Mouse (Mus musculus): ENCODE data around the gene Acp5. TPM values are rescaled to one million over a fixed set of nuclear protein-coding genes. Genes with fewer than 3 reads are reported as not detected.

Gene Acp5
- total and polyA plus RNA-seq, 3 experiments = 65.9 to 93.2 (median 86.3) TPM

DNA sequence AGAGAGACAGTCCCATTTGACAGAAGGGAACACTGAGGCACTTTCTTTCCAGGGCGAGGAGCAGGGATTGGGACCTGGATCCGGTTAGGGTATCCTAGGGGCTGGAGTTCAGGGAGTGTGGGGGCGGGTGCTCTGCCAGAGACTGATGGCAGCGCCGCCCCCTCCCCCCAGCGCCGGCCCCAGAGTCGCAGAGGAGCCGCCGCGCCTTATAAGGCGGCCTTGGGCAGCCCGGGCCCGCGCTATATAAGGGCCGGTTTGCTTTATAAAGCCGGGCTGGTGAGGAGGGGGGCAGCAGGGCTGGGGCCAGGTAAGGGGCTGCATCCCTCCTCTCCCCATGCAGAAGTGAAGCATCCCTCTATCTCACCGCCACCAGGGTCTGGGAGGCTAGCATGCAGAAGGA is 35.6 kb downstream of the Acp5 start:
- no peak for DNase-seq

DNA sequence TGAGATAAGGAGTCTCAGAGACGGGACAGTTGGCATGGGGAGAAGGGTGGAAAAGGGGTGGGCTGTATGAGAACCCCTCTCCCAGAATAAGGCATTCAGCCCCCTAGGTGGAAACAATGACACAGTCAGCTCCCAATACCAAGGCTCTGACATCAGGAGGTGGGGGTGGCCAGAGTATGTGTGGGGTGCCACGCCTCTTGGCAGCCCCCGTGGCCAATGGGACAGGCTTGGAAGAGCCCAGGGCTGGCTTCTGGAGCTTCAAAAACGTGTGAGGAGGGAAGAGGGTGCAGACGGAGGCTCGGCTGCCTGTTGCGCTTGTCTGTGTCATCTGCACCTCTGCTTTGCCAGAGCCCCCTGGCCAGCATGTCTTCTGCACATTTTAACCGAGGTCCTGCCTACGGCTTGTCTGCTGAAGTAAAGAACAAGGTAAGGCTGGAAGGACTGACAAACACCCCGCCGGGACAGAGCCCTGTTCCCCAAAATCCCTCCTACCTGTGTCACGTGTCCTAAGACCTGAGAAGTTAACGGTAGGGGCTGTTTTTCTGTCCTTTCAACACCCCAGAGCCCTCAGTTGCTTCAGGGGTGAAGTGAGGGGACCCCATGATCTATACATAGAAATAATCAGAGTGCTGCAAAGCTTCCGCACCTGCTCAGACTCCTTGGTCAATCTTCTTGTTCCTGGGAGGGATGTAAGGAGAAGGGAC is 36.4 kb downstream of the Acp5 start, which contains the start of gene Cnn1:
Gene Cnn1 (plus strand): TSS at position 224 of the 704 bp plus-strand sequence.
- peak; percentile 36 for DNase-seq

DNA sequence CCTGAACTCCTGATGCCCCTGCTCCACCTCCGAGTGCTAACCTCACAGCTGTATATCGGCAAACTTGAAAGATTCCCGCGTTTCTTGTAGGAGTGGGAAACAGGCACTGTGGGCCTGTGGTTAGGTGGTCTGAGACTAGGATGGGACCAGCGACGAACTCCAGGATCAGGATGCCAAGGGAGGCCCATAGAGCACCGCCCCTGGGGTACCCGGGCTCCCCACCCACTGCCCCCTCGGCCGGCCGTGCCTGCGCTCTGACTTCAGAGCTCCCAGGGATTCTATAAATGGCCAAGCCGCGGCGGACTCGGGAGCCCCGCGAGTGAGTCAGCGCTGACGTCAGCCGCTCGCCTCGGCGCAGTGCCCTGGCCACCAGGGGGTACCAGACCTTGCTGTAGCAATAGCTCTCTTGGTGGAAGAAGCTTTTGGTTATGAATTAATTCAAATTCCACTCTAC is 39.6 kb downstream of the Acp5 start:
- peak; percentile 93 for DNase-seq

DNA sequence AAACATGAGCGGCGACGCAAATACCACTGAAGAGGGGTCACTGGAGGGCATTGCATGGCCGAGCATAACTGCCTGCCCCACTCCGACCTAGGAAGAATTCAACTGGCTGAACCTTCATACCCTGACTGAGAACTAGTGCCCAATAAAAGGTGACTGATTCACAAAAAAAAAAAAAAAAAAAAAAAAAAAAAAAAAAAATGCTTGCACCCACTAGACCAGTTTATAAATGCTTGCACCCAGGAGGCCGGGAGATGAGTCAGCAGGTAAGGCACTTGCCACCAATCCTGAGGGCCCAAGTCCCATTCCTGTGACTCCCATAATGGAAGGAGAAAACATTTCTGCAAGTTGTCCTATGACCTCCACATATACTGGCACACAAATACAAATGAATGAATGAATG is 42.8 kb downstream of the Acp5 start:
- DNase-seq = no peak

DNA sequence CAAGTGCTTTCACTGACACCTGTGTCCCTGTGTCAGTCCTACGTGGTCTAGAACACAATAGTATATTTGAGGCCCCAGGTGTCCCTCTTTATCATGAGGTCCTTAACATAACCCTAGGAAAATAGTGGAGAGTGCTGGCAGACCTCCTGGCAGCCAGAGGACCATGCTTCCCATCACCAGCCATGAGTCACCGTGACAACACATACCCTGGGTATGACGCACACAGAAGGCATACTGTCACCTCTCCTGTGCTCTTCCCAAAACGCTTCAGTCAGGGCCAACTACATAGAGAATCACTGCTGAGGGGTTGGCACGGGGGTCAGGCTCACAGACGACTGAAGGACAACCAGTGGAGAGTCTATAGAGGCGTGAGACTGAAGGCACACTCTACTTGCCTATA is 45.5 kb downstream of the Acp5 start:
- DNase-seq = peak; percentile 84

DNA sequence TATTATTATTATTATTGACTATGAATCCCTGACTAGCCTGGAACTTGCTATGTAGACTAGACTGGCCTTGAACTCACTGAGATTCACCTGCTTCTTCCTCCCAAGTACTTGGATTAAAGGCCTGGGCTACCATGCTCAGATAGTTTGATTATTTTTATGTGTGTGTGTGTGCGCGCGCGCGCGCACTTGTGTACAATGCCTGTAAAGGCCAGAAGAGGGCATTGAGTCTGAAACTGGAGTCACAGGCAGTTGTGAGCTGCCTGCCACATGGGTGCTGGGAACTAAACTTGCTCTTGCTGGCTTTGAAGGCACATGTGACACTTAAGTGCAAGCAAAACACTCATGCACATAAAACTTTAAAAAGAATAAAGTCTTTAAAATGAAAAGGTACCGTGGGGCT is 46.2 kb downstream of the Acp5 start:
- DNase-seq = no peak

DNA sequence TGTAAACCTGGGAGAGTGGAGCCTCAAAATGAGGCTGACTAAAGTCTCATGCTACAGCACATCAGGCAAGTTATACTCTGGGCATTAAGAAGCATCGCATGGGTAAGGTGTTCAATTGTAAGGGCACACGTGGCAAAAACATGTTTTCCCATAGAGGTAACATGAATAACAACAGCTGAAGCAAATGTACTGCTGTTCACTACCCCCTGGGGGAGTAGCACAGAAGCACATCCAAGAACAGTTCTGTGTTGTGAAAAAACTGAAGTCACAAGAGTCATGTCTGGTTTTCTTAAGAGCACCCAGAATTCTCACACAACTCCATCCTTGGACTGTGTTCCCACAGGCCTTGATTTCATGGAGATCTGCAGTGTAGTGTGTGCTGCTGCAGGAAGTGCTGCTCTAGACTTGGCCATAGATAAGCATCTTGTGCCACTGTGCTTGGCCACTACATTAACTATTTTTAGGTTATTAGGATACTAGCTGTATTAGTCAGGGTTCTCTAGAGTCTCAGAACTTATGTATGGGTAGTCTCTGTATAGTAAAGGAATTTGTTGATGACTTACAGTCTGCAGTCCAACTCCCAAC is 48.4 kb downstream of the Acp5 start:
- no peak for DNase-seq

DNA sequence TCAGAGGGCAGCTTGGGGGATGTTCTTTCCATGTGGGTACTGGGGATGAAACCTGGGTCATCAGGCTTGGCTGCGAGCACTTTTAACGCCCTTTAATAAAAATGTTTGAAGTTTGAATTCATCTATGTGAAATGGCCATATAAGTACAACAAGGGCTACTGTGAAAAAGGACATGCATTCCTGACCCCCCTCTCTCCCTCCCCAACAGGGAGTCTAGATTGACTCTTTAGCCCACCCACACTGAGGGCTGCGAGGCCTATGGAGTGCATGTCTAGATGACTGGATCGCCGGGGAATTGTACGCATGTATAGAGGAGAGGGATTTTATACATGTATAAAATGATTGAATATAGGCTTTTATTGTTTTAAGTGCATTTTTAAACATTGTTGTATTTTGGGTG is 49.5 kb downstream of the Acp5 start:
- no peak for DNase-seq

DNA sequence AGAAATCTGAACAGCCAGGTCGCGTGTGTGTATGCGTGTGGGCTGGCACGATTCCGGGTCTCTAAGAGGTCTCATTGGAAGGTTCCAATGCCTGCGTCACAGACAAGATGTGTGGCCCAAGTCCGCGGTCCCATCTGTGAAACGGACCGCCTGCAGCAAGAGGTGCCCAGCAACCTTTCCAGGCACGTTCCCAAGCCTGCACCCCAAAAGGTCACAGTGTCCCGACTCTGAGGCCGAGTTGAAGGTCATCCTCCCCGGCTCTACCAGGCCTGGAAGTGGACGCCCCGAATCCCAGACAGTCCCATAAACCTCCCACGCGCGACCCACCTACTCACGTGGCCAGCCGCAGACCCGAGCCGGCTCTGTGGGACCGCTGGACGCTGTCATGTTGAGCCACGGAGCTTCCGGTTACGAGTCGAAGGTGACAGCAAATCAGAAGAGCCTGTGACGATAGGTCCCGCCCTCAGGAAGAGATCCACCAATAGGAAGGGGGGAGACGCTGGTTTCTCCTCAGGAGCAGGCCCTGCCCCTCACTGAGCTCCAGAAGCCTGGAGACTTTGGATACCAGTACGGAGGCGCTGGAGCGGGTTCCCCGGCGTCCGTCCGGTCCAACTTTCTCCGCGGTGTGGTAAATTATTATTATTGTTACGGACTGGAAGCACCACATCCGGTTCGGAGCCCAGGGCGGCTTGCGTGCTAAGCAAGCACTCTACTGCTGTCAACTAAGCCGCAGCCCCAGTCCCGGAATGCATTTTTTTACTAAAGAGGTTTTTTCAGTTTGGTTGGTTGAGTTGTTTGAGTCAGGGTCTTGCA is 50.3 kb downstream of the Acp5 start, which contains the start of gene Ecsit:
Gene Ecsit (minus strand): TSS at position 417 of the 813 bp plus-strand sequence.
- DNase-seq = peak; percentile 96

DNA sequence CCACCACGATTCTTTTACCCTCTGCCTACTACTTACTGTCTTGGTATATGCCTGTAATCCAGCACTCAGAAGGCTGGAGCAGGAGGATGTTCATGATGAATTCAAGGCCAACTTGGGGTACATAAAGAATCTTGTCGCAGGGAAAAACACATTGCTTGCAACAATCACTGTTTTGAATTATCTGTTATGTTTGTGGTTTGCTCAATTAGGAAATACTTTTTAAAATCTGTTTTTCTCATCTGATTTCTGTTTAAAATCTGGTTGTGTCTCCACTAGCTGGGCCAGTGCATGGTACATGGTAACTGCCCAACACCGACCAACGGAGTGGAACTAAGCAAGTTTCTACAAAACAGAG is 50.9 kb downstream of the Acp5 start:
- DNase-seq = no peak

Small RNA genes within 50 kb of the gene (microRNA-seq; reads per million reads assigned to microRNA genes)
- gene Mir7084 = 0.22 to 0.41 reads per million in 2 experiments

Other genes with a start within 250 kb of the Acp5 start
- 10 to 100 TPM; 48.3 to 52.2 TPM for gene Rab3d, start 217.5 kb downstream of the Acp5 start, total RNA-seq (2021)
- 75.9 and 84.8 TPM in 2 replicates for gene Rab3d, start 217.5 kb downstream of the Acp5 start, polyA plus RNA-seq (2012; rRNA removed)
- 10 to 100 TPM in 1 of 2 experiments, 1 to 10 TPM in 1; 9.4 to 10.5 TPM for gene Ccdc159, start 208.2 kb downstream of the Acp5 start, total RNA-seq (2021)
- 17.3 and 24.5 TPM in 2 replicates for gene Ccdc159, start 208.2 kb downstream of the Acp5 start, polyA plus RNA-seq (2012; rRNA removed)
- gene Tmem205, start 208.2 kb downstream of the Acp5 start, total RNA-seq (2021) = 100 to 1,000 TPM; 381 to 452 TPM
- 1,222 and 1,525 TPM in 2 replicates for gene Tmem205, start 208.2 kb downstream of the Acp5 start, polyA plus RNA-seq (2012; rRNA removed)
- gene Plppr2, start 198.7 kb downstream of the Acp5 start, total RNA-seq (2021) = 10 to 100 TPM; 21.7 to 31.7 TPM
- 120 and 147 TPM in 2 replicates for gene Plppr2, start 198.7 kb downstream of the Acp5 start, polyA plus RNA-seq (2012; rRNA removed)
- 10 to 100 TPM; 14.2 to 18.6 TPM for gene Swsap1, start 180.0 kb downstream of the Acp5 start, total RNA-seq (2021)
- gene Swsap1, start 180.0 kb downstream of the Acp5 start, polyA plus RNA-seq (2012; rRNA removed) = 12.4 and 20.2 TPM in 2 replicates
- 1 to 10 TPM; 1.5 to 2.7 TPM for gene Epor, start 172.2 kb downstream of the Acp5 start, total RNA-seq (2021)
- 3.7 and 6.0 TPM in 2 replicates for gene Epor, start 172.2 kb downstream of the Acp5 start, polyA plus RNA-seq (2012; rRNA removed)
- 10 to 100 TPM; 14.2 to 46.9 TPM for gene Rgl3, start 146.3 kb downstream of the Acp5 start, total RNA-seq (2021)
- gene Rgl3, start 146.3 kb downstream of the Acp5 start, polyA plus RNA-seq (2012; rRNA removed) = 137 and 177 TPM in 2 replicates
- 1 to 10 TPM in 1 of 2 experiments, under 1 TPM in 1; 0.73 to 1.0 TPM for gene Ccdc151, start 133.1 kb downstream of the Acp5 start, total RNA-seq (2021)
- 0.47 and 0.73 TPM in 2 replicates for gene Ccdc151, start 133.1 kb downstream of the Acp5 start, polyA plus RNA-seq (2012; rRNA removed)
- 100 to 1,000 TPM; 166 to 175 TPM for gene Prkcsh, start 132.9 kb downstream of the Acp5 start, total RNA-seq (2021)
- gene Prkcsh, start 132.9 kb downstream of the Acp5 start, polyA plus RNA-seq (2012; rRNA removed) = 136 and 209 TPM in 2 replicates
- gene Elavl3, start 83.7 kb downstream of the Acp5 start, total RNA-seq (2021) = 1 to 10 TPM; 2.1 to 2.4 TPM
- gene Elavl3, start 83.7 kb downstream of the Acp5 start, polyA plus RNA-seq (2012; rRNA removed) = 1.3 and 1.7 TPM in 2 replicates
- gene Gm49318, start 64.5 kb downstream of the Acp5 start, total RNA-seq (2021) = not detected
- not detected in 2 replicates for gene Gm49318, start 64.5 kb downstream of the Acp5 start, polyA plus RNA-seq (2012; rRNA removed)
- gene Zfp653, start 64.3 kb downstream of the Acp5 start, total RNA-seq (2021) = 1 to 10 TPM; 8.0 to 8.5 TPM
- 19.3 and 20.7 TPM in 2 replicates for gene Zfp653, start 64.3 kb downstream of the Acp5 start, polyA plus RNA-seq (2012; rRNA removed)
- gene Ecsit, start 50.3 kb downstream of the Acp5 start, total RNA-seq (2021) = 10 to 100 TPM; 50.9 to 70.8 TPM
- 52.6 and 65.2 TPM in 2 replicates for gene Ecsit, start 50.3 kb downstream of the Acp5 start, polyA plus RNA-seq (2012; rRNA removed)
- 1 to 10 TPM in 1 of 2 experiments, under 1 TPM in 1; 0.58 to 3.8 TPM for gene Cnn1, start 36.5 kb downstream of the Acp5 start, total RNA-seq (2021)
- gene Cnn1, start 36.5 kb downstream of the Acp5 start, polyA plus RNA-seq (2012; rRNA removed) = 1.1 and 1.8 TPM in 2 replicates
- 10 to 100 TPM; 73.9 to 90.9 TPM for gene Elof1, start 18.5 kb downstream of the Acp5 start, total RNA-seq (2021)
- 157 and 159 TPM in 2 replicates for gene Elof1, start 18.5 kb downstream of the Acp5 start, polyA plus RNA-seq (2012; rRNA removed)
- 10 to 100 TPM; 34.8 to 65.0 TPM for gene Pigyl, start 21.1 kb upstream of the Acp5 start, total RNA-seq (2021)
- 75.3 and 79.6 TPM in 2 replicates for gene Pigyl, start 21.1 kb upstream of the Acp5 start, polyA plus RNA-seq (2012; rRNA removed)
- gene Zfp872, start 52.4 kb upstream of the Acp5 start, total RNA-seq (2021) = 1 to 10 TPM; 1.8 to 3.9 TPM
- gene Zfp872, start 52.4 kb upstream of the Acp5 start, polyA plus RNA-seq (2012; rRNA removed) = 0.11 and 0.16 TPM in 2 replicates
- gene Zfp809, start 90.0 kb upstream of the Acp5 start, total RNA-seq (2021) = 10 to 100 TPM; 31.8 to 52.5 TPM
- gene Zfp809, start 90.0 kb upstream of the Acp5 start, polyA plus RNA-seq (2012; rRNA removed) = 11.9 and 26.1 TPM in 2 replicates
- 1 to 10 TPM in 1 of 2 experiments, under 1 TPM in 1; 0.58 to 1.1 TPM for gene Zfp599, start 124.2 kb upstream of the Acp5 start, total RNA-seq (2021)
- gene Zfp599, start 124.2 kb upstream of the Acp5 start, polyA plus RNA-seq (2012; rRNA removed) = 0.04 TPM in 1 of 2 replicates, not detected in the other
- 10 to 100 TPM in 1 of 2 experiments, 1 to 10 TPM in 1; 5.7 to 11.0 TPM for gene Zfp810, start 171.9 kb upstream of the Acp5 start, total RNA-seq (2021)
- 1.8 and 2.2 TPM in 2 replicates for gene Zfp810, start 171.9 kb upstream of the Acp5 start, polyA plus RNA-seq (2012; rRNA removed)

Data from adrenal gland, adult 2 months (tissue).